Mouse (Mus musculus) MEL (cell line): ENCODE measurements around the gene Dclre1b. TPM values are rescaled to one million over a fixed set of nuclear protein-coding genes. Genes with fewer than 3 reads are reported as not detected.
A peak's percentile ranks its signal among the peaks of the same experiment; 100 is the strongest.

Experiments used
- DNase-seq: peaks from one replicate; pipeline ENCODE4 v3.0.0; 2011; ENCODE audit warnings: low read depth, low spot score
- H3K27ac ChIP-seq: 2 replicates; pipeline ENCODE4 v1.5.1; 2012; ENCODE audit warnings: low read depth, mild to moderate bottlenecking, control low read depth, low read length, moderate library complexity; ENCODE audit not compliant: control insufficient read depth
- H3K27me3 ChIP-seq, 2 experiments: fragments of 150-350 bp in 1 of 2; sonication (generic) in 1 of 2; 2 replicates each; pipeline ENCODE4 v1.6.1; 2012; ENCODE audit warnings: low read length in 2 of 2, mild to moderate bottlenecking in 2 of 2, improper control_type of control experiment in 1 of 2, moderate library complexity in 1 of 2; ENCODE audit not compliant: insufficient read depth in 2 of 2, control insufficient read depth in 1 of 2
- H3K36me3 ChIP-seq, 2 experiments: 2 replicates each; pipeline ENCODE4 v1.6.1; 2012 to 2014; ENCODE audit warnings: low read length in 2 of 2, improper control_type of control experiment in 1 of 2, inconsistent platforms in 1 of 2, mild to moderate bottlenecking in 1 of 2; ENCODE audit not compliant: insufficient read depth in 2 of 2, control insufficient read depth in 1 of 2
- H3K4me1 ChIP-seq, 2 experiments: fragments of 150-350 bp in 1 of 2; sonication (generic) in 1 of 2; 2 replicates each; pipeline ENCODE4 v1.6.1; 2012; ENCODE audit warnings: low read length in 2 of 2, improper control_type of control experiment in 1 of 2, mild to moderate bottlenecking in 1 of 2; ENCODE audit not compliant: insufficient read depth in 2 of 2, control insufficient read depth in 1 of 2
- H3K4me3 ChIP-seq, 2 experiments: fragments of 150-350 bp in 1 of 2; sonication (generic) in 1 of 2; 2 replicates each; pipeline ENCODE4 v1.5.1; 2012; ENCODE audit warnings: low read depth in 2 of 2, low read length in 2 of 2, mild to moderate bottlenecking in 2 of 2, moderate library complexity in 2 of 2, control low read depth in 1 of 2, improper control_type of control experiment in 1 of 2; ENCODE audit not compliant: control insufficient read depth in 1 of 2, insufficient read depth in 1 of 2
- H3K79me2 ChIP-seq: 2 replicates; pipeline ENCODE4 v1.6.1; 2012; ENCODE audit warnings: mild to moderate bottlenecking, low read length, moderate library complexity; ENCODE audit not compliant: control insufficient read depth, poor library complexity, insufficient read depth
- H3K9ac ChIP-seq: 2 replicates; pipeline ENCODE4 v1.6.1; 2012; ENCODE audit warnings: low read depth, mild to moderate bottlenecking, control low read depth, low read length, moderate library complexity; ENCODE audit not compliant: control insufficient read depth, poor library complexity, severe bottlenecking
- H3K9me3 ChIP-seq: fragments of 150-350 bp; sonication (generic); replicated peaks from 2 replicates; pipeline ENCODE4 v1.6.1; 2012; ENCODE audit warnings: mild to moderate bottlenecking, low read length, improper control_type of control experiment, moderate library complexity; ENCODE audit not compliant: insufficient read depth
- BHLHE40 ChIP-seq: IDR thresholded peaks from 2 replicates; pipeline ENCODE4 v1.6.1; 2012; ENCODE audit warnings: low read depth, mild to moderate bottlenecking, inconsistent platforms, low read length, improper control_type of control experiment, borderline replicate concordance
- ELF1 ChIP-seq: IDR thresholded peaks from 2 replicates; pipeline ENCODE4 v1.6.1; 2014; ENCODE audit warnings: low read depth, mild to moderate bottlenecking, inconsistent platforms, low read length, improper control_type of control experiment, moderate library complexity
- ETS1 ChIP-seq: IDR thresholded peaks from 2 replicates; pipeline ENCODE4 v1.6.1; 2012; ENCODE audit warnings: low read depth, mild to moderate bottlenecking, inconsistent platforms, low read length, improper control_type of control experiment, moderate library complexity
- GATA1 ChIP-seq: IDR thresholded peaks from 2 replicates; pipeline ENCODE4 v1.6.1; 2011; ENCODE audit warnings: low read depth, low read length, improper control_type of control experiment
- JUND ChIP-seq: IDR thresholded peaks from 2 replicates; pipeline ENCODE4 v1.6.1; 2011; ENCODE audit warnings: low read depth, mild to moderate bottlenecking, improper control_type of control experiment, low read length
- MEF2A ChIP-seq: IDR thresholded peaks from 2 replicates; pipeline ENCODE4 v1.6.1; 2014; ENCODE audit warnings: low read depth, mild to moderate bottlenecking, inconsistent platforms, low read length, improper control_type of control experiment; ENCODE audit not compliant: poor library complexity, insufficient replicate concordance, severe bottlenecking; ENCODE audit errors: extremely low read depth
- MXI1 ChIP-seq: IDR thresholded peaks from 2 replicates; pipeline ENCODE4 v1.6.1; 2011; ENCODE audit warnings: mild to moderate bottlenecking, low read depth, low read length, improper control_type of control experiment
- MYB ChIP-seq: IDR thresholded peaks from 2 replicates; pipeline ENCODE4 v1.6.1; 2011; ENCODE audit warnings: mild to moderate bottlenecking, low read depth, low read length, improper control_type of control experiment
- NELFE ChIP-seq: IDR thresholded peaks from 2 replicates; pipeline ENCODE4 v1.6.1; 2011; ENCODE audit warnings: low read depth, low read length, improper control_type of control experiment
- NRF1 ChIP-seq: IDR thresholded peaks from 2 replicates; pipeline ENCODE4 v1.6.1; 2014; ENCODE audit warnings: low read depth, mild to moderate bottlenecking, inconsistent platforms, low read length, improper control_type of control experiment, moderate library complexity; ENCODE audit not compliant: poor library complexity, insufficient read depth, severe bottlenecking
- SIN3A ChIP-seq: IDR thresholded peaks from 2 replicates; pipeline ENCODE4 v1.6.1; 2012; ENCODE audit warnings: low read length, improper control_type of control experiment, inconsistent platforms
- USF2 ChIP-seq, 2 experiments: IDR thresholded peaks; 2 replicates each; pipeline ENCODE4 v1.6.1; 2011 to 2012; ENCODE audit warnings: improper control_type of control experiment in 2 of 2, low read length in 2 of 2, borderline replicate concordance in 1 of 2, inconsistent platforms in 1 of 2, low read depth in 1 of 2, mild to moderate bottlenecking in 1 of 2; ENCODE audit not compliant: insufficient read depth in 1 of 2
- ZMIZ1 ChIP-seq: IDR thresholded peaks from 2 replicates; pipeline ENCODE4 v1.6.1; 2012; ENCODE audit warnings: low read depth, mild to moderate bottlenecking, inconsistent platforms, low read length, improper control_type of control experiment, moderate library complexity
- ZNF384 ChIP-seq: IDR thresholded peaks from 2 replicates; pipeline ENCODE4 v1.6.1; 2012; ENCODE audit warnings: low read depth, mild to moderate bottlenecking, inconsistent platforms, low read length, improper control_type of control experiment
- polyA plus RNA-seq, 2 experiments: library from polyadenylated mRNA; stranded (reverse) in 1 of 2; unstranded in 1 of 2; fragments of >175 nt in 1 of 2; fragments of >200 nt in 1 of 2; gene quantifications; 2 replicates each; pipeline versions ENCODE4 v1.2.1 to v1.2.4; 2012; ENCODE audit warnings: low replicate concordance in 2 of 2, low read depth in 1 of 2; ENCODE audit not compliant: insufficient read length in 2 of 2, insufficient read depth in 1 of 2, missing spikeins in 1 of 2
- total RNA-seq: library from RNA; depleted of rRNA; stranded (reverse); fragments of 300-350 nt; gene quantifications from 2 replicates; pipeline ENCODE4 v1.2.3, GENCODE M21; 2012

The Dclre1b gene
- total and polyA plus RNA-seq, 3 experiments, result 11.2 to 25.3 TPM; not detected in 1

GRCm38 (mm10) chr3:103808891-103809798 lies at the start of gene Dclre1b, which contains the start of the genes Ap4b1 and Gm43064 (continued):
- TF ChIP-seq MYB, result no peak
- TF ChIP-seq MEF2A, result no peak
- TF ChIP-seq NELFE, result peak; percentile 80
- TF ChIP-seq ELF1, result peak; percentile 86
- TF ChIP-seq ETS1, result peak; percentile 70

DNA sequence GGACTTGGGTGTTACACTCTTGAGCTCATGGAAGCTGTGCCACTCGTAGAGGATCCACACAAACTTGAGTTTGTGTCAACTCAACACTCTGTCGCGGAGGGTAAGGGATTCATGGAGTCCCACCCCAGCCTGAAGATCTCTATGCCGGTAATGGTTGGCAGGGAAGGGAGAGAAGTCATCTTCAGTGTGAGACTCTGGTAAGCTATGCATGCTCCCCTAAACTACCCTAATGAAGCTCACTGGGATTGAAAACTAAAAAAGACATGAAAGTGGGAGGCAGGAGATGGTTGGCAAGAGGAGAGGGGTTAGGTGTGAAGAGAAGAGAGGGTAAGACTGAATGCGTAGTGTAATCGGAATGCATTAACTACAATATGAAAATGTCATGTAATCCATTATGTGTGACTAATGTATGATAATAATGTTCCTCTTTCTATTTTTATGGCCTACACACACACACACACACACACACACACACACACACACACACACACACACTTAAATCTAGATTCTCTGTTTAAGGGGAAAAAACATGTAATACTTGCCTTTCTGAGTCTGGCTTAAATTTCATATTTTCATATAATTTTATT lies 48.8 kb upstream of the Dclre1b start:
- DNase-seq, result peak; percentile 29
- Histone ChIP-seq H3K4me1 (peaks cover 1 to 10% of the 10 kb centered on the region in 2 experiments; a peak in 2 of 4 replicates), H3K4me3 (no peak overlapping the region), H3K79me2 (no peaks in the 10 kb centered on the region), H3K36me3 (peaks cover 0 to 5% of the 10 kb centered on the region in 2 experiments; a peak in 2 of 4 replicates), H3K9ac (no peak overlapping the region), H3K9me3 (no peaks in the 10 kb centered on the region), H3K27ac (no peak overlapping the region), H3K27me3 (no peaks in the 10 kb centered on the region)
- TF ChIP-seq USF2 (IDR thresholded peaks at IDR 0.05; ENCODE audit: borderline replicate concordance in 1 of 2, insufficient read depth in 1 of 2, low read depth in 1 of 2, low read length in 2 of 2), result no peak
- no peak for TF ChIP-seq SIN3A
- TF ChIP-seq MEF2A, result peak; percentile 84; the same call in 1 of the 2 replicates
- no peak for TF ChIP-seq NRF1
- no peak for TF ChIP-seq GATA1
- TF ChIP-seq ZMIZ1, result no peak
- no peak for TF ChIP-seq BHLHE40
- no peak for TF ChIP-seq JUND
- TF ChIP-seq MXI1, result no peak
- TF ChIP-seq ETS1, result peak; percentile 35; the same call in 1 of the 2 replicates
- no peak for TF ChIP-seq ZNF384
